Mouse (Mus musculus) kidney, embryonic 16.5 days (tissue): ENCODE results near the gene Vmn2r26. TPM values are rescaled to one million over a fixed set of nuclear protein-coding genes. Genes with fewer than 3 reads are reported as not detected.
"Not testable (repeated sequence)": the region's sequence is repeated elsewhere in the genome, so short reads cannot be mapped to it uniquely, and the experiment has no call there.

Experiments used
- ATAC-seq: fragments of 200-750 bp; cut with Nextera tagmentation; 2 replicates; pipeline ENCODE4 v1.8.0; 2017; ENCODE audit warnings: moderate TSS enrichment; ENCODE audit not compliant: low FRiP score, low TSS enrichment
- H3K27ac ChIP-seq: fragments of 300-500 bp; sonication (generic); 2 replicates; pipeline ENCODE4 v1.5.1; 2014; ENCODE audit warnings: low read length
- H3K27me3 ChIP-seq: fragments of 300-500 bp; sonication (generic); 2 replicates; pipeline ENCODE4 v1.6.1; 2014; ENCODE audit warnings: low read length, control low read depth, mixed read lengths; ENCODE audit not compliant: insufficient read depth
- H3K36me3 ChIP-seq: fragments of 300-500 bp; sonication (generic); 2 replicates; pipeline ENCODE4 v1.6.1; 2014; ENCODE audit warnings: low read length, control low read depth, mixed read lengths; ENCODE audit not compliant: insufficient read depth
- H3K4me1 ChIP-seq: fragments of 300-500 bp; sonication (generic); 2 replicates; pipeline ENCODE4 v1.6.1; 2014; ENCODE audit warnings: low read length, control low read depth, mixed read lengths; ENCODE audit not compliant: insufficient read depth
- H3K4me2 ChIP-seq: fragments of 300-500 bp; sonication (generic); replicated peaks from 2 replicates; pipeline ENCODE4 v1.6.1; 2014; ENCODE audit warnings: low read depth, low read length
- H3K4me3 ChIP-seq: fragments of 300-500 bp; sonication (generic); 2 replicates; pipeline ENCODE4 v1.5.1; 2014; ENCODE audit warnings: mild to moderate bottlenecking, low read length
- H3K9ac ChIP-seq: fragments of 300-500 bp; sonication (generic); replicated peaks from 2 replicates; pipeline ENCODE4 v1.6.1; 2014; ENCODE audit warnings: low read length
- H3K9me3 ChIP-seq: fragments of 300-500 bp; sonication (generic); 2 replicates; pipeline ENCODE4 v1.6.1; 2016; ENCODE audit warnings: low read length, control low read depth
- whole genome bisulfite sequencing: fragments of 180-500 bp; shearing (Covaris S2); extraction: QIAGEN DNeasy Blood & Tissue Kit; methylation state at CpG from one replicate; pipeline ENCODE4 v1.1.7; 2014; 5-methylcytosine and 5-hydroxymethylcytosine counted together
- polyA plus RNA-seq: library from polyadenylated mRNA; unstranded; fragments of >200 nt; fragmentation: Nextera tagmentation; extraction: Ambion mirVana; gene quantifications from 2 replicates; pipeline ENCODE4 v1.2.1, GENCODE M21; 2015

Vmn2r26 gene
- polyA plus RNA-seq, result not detected in 2 replicates

GRCm38 (mm10) chr6:124024268-124024667 is at the start of gene Vmn2r26:
Gene Vmn2r26 (plus strand): TSS chr6:124024568.
- not testable (repeated sequence) for H3K36me3 ChIP-seq, H3K27ac ChIP-seq, ATAC-seq, H3K4me2 ChIP-seq, H3K9ac ChIP-seq, H3K27me3 ChIP-seq, H3K4me1 ChIP-seq, H3K9me3 ChIP-seq, H3K4me3 ChIP-seq
- 65% methylated on average over 1 of the region's 1 CpGs for WGBS

- H3K4me1 ChIP-seq, result no peaks in the 10 kb centered on the region
- no peak overlapping the region for H3K4me3 ChIP-seq
- no peak for ATAC-seq
- H3K27ac ChIP-seq, result no peak overlapping the region
- H3K4me2 ChIP-seq, result no peak overlapping the region
- no peaks in the 10 kb centered on the region for H3K27me3 ChIP-seq
- H3K9ac ChIP-seq, result no peak overlapping the region
- no peaks in the 10 kb centered on the region for H3K36me3 ChIP-seq
- H3K9me3 ChIP-seq, result no peaks in the 10 kb centered on the region
- 63% methylated on average over 1 of the region's 1 CpGs for WGBS
These were observed 3.5 kb upstream of the Vmn2r26 start for GRCm38 (mm10) chr6:124020841-124021240.

- Histone ChIP-seq H3K9ac (no peak overlapping the region), H3K27ac (no peak overlapping the region), H3K36me3 (no peaks in the 10 kb centered on the region), H3K4me2 (no peak overlapping the region), H3K27me3 (no peaks in the 10 kb centered on the region), H3K9me3 (no peaks in the 10 kb centered on the region), H3K4me3 (no peak overlapping the region), H3K4me1 (no peaks in the 10 kb centered on the region)
- no peak for ATAC-seq
These were observed 24.0 kb downstream of the Vmn2r26 start for GRCm38 (mm10) chr6:124048388-124048787.

- H3K4me2 ChIP-seq, H3K4me1 ChIP-seq, ATAC-seq, H3K27me3 ChIP-seq, H3K9ac ChIP-seq, H3K27ac ChIP-seq, H3K4me3 ChIP-seq, H3K9me3 ChIP-seq, H3K36me3 ChIP-seq: not testable (repeated sequence)
These were observed 29.2 kb downstream of the Vmn2r26 start for GRCm38 (mm10) chr6:124053611-124054010.

- H3K4me2 ChIP-seq, result no peak overlapping the region
- WGBS, result 74% methylated on average over 4 of the region's 4 CpGs
- no peaks in the 10 kb centered on the region for H3K9me3 ChIP-seq
- ATAC-seq, result no peak
- H3K4me1 ChIP-seq, result no peaks in the 10 kb centered on the region
- no peak overlapping the region for H3K4me3 ChIP-seq
- no peak overlapping the region for H3K27ac ChIP-seq
- no peak overlapping the region for H3K9ac ChIP-seq
- H3K27me3 ChIP-seq, result no peaks in the 10 kb centered on the region
- no peaks in the 10 kb centered on the region for H3K36me3 ChIP-seq
These were observed 78.0 kb downstream of the Vmn2r26 start for GRCm38 (mm10) chr6:124102334-124102733.

Other genes with a start within 250 kb of the Vmn2r26 start
- gene Vmn2r24, start 245.7 kb upstream of the Vmn2r26 start, polyA plus RNA-seq, result not detected in 2 replicates
- not detected in 2 replicates for gene Vmn2r25, start 171.1 kb upstream of the Vmn2r26 start, polyA plus RNA-seq
- gene Vmn2r27, start 207.3 kb downstream of the Vmn2r26 start, polyA plus RNA-seq, result not detected in 2 replicates